In genomic region chr11:22437851-22438215, GRCm38 (mm10) we compare ENCODE assay signal across 9 mouse cellular contexts.
A peak's percentile ranks its signal among the peaks of the same experiment; 100 is the strongest.
DNase-seq lines count a peak whose midpoint lies in the region; ATAC-seq lines count a peak whose summit lies in the region.
"Had no signal": no experiment of that assay in that cellular context is flagged by ENCODE, and none has a peak within 500 bp of the region (broad histone marks: within the 10 kb centered on the region; RNA-seq: fewer than 3 reads in every experiment).

No protein-coding gene starts in this region.

- no peaks in the 10 kb centered on the region for H3K36me3 ChIP-seq in kidney, embryonic 14.5 days (ENCODE audit: control insufficient read depth, insufficient read depth, low read length)
- H3K36me3 ChIP-seq: limb, embryonic 12.5 days had no signal

- no peak overlapping the region for H3K9ac ChIP-seq in kidney, embryonic 14.5 days (ENCODE audit: low read depth, low read length)
- H3K9ac ChIP-seq: limb, embryonic 12.5 days had no signal

- peak; percentile 83 for DNase-seq in kidney, adult 11 months
- DNase-seq in gastrocnemius, postnatal 10 days: peak; percentile 70
- peak; percentile 78 to 84 for DNase-seq in kidney, adult 8-10 months
- DNase-seq in layer of hippocampus, postnatal 25 days (ENCODE audit: extremely low spot score in 1 of 2, low spot score in 1 of 2): no peak
- DNase-seq in left cerebral cortex, postnatal 14 days (ENCODE audit: low spot score in 2 of 2): no peak
- DNase-seq in cerebellum, postnatal 25 days: no peak

- H3K4me3 ChIP-seq in kidney, embryonic 14.5 days (ENCODE audit: low read length): no peak overlapping the region
- H3K4me3 ChIP-seq: limb, embryonic 12.5 days had no signal

- 0 out of 2 replicates have a peak, but pooled peaks cover 7% of the 10 kb centered on the region for H3K4me1 ChIP-seq in kidney, embryonic 14.5 days (ENCODE audit: control insufficient read depth, insufficient read depth, low read length)

- no peak for ATAC-seq in kidney, embryonic 14.5 days (ENCODE audit: low FRiP score, low TSS enrichment)
- 0 out of 2 replicates have a peak, but pooled peaks have one; percentile 6 for ATAC-seq in megakaryocyte progenitor cell, adult 5-6 weeks (replicated peaks; ENCODE audit: poor library complexity)

- H3K27me3 ChIP-seq in kidney, embryonic 14.5 days (ENCODE audit: control insufficient read depth, insufficient read depth, low read length): no peaks in the 10 kb centered on the region
- H3K27me3 ChIP-seq: limb, embryonic 12.5 days had no signal

- no peak overlapping the region for H3K27ac ChIP-seq in kidney, embryonic 14.5 days (ENCODE audit: low read depth, low read length)
- H3K27ac ChIP-seq: limb, embryonic 12.5 days had no signal

- WGBS in kidney, embryonic 14.5 days: 87% methylated on average over 5 of the region's 5 CpGs

- no peaks in the 10 kb centered on the region for H3K9me3 ChIP-seq in kidney, embryonic 14.5 days (ENCODE audit: control insufficient read depth, low read length)
- H3K9me3 ChIP-seq: limb, embryonic 12.5 days had no signal

- no peak overlapping the region for H3K4me2 ChIP-seq in kidney, embryonic 14.5 days (replicated peaks; ENCODE audit: low read depth, low read length)
- H3K4me2 ChIP-seq: limb, embryonic 12.5 days had no signal

- intact Hi-C loops in left cerebral cortex, postnatal 14 days (cut with DNase I): loop anchor here (10.0 kb wide), 1 partner anchor 213 kb away; no protein-coding TSS in a partner anchor

Comparison
In these comparisons a context has a peak if more than half of its experiments do, and no peak if none do; other contexts are left out.
1. DNase-seq: peak in kidney, adult 11 months (single experiment), gastrocnemius, postnatal 10 days (single experiment) and kidney, adult 8-10 months (2 of 2); none in layer of hippocampus, postnatal 25 days (0 of 2), left cerebral cortex, postnatal 14 days (0 of 2) and cerebellum, postnatal 25 days (0 of 2).